Mouse (Mus musculus) heart, adult 2 months (tissue): ENCODE results near the gene Pvr. TPM values are rescaled to one million over a fixed set of nuclear protein-coding genes. Genes with fewer than 3 reads are reported as not detected.

Source experiments
- DNase-seq, 2 experiments: peaks; one replicate each; pipeline ENCODE4 v3.0.0; 2021
- H3K27ac ChIP-seq: fragments of 200-600 bp; 2 replicates; pipeline ENCODE4 v1.8.1; 2022
- H3K27me3 ChIP-seq: fragments of 200-500 bp; 2 replicates; pipeline ENCODE4 v1.6.1; 2012; ENCODE audit warnings: mild to moderate bottlenecking, low read length, inconsistent platforms, mixed read lengths; ENCODE audit not compliant: control insufficient read depth, insufficient read depth
- H3K36me3 ChIP-seq: fragments of 200-500 bp; 2 replicates; pipeline ENCODE4 v1.6.1; 2012; ENCODE audit warnings: low read length, inconsistent platforms; ENCODE audit not compliant: control insufficient read depth, insufficient read depth
- H3K4me1 ChIP-seq: fragments of 200-500 bp; 2 replicates; pipeline ENCODE4 v1.6.1; 2011; ENCODE audit warnings: low read length; ENCODE audit not compliant: control insufficient read depth, insufficient read depth
- H3K4me3 ChIP-seq: fragments of 200-600 bp; 2 replicates; pipeline ENCODE4 v1.8.1; 2022
- H3K79me2 ChIP-seq: fragments of 200-500 bp; replicated peaks from 2 replicates; pipeline ENCODE4 v1.6.1; 2012; ENCODE audit warnings: mild to moderate bottlenecking, inconsistent platforms, low read length, moderate library complexity, mixed read lengths; ENCODE audit not compliant: control insufficient read depth, insufficient read depth
- H3K9ac ChIP-seq: fragments of 200-500 bp; 2 replicates; pipeline ENCODE4 v1.6.1; 2012; ENCODE audit warnings: low read depth, mild to moderate bottlenecking, control low read depth, inconsistent platforms, low read length, mixed read lengths
- CTCF ChIP-seq: fragments of 200-600 bp; IDR thresholded peaks from 2 replicates; pipeline ENCODE4 v1.8.1; 2022; ENCODE audit warnings: antibody characterized with exemption, mild to moderate bottlenecking, moderate library complexity
- EP300 ChIP-seq: fragments of 200-500 bp; IDR thresholded peaks from 2 replicates; pipeline ENCODE4 v1.6.1; 2011; ENCODE audit warnings: low read depth, low read length, control low read depth; ENCODE audit not compliant: insufficient read depth
- POLR2A ChIP-seq: fragments of 200-500 bp; IDR thresholded peaks from 2 replicates; pipeline ENCODE4 v1.6.1; 2011; ENCODE audit warnings: mild to moderate bottlenecking, low read depth, low read length, control low read depth; ENCODE audit not compliant: insufficient read depth
- WGBS: fragments of 180-500 bp; shearing (Covaris S2); methylation state at CpG from one replicate; pipeline ENCODE4 v1.1.7; 2018; 5-methylcytosine and 5-hydroxymethylcytosine counted together
- intact Hi-C: fragments of 180-260 bp; cut with DNase I; formaldehyde crosslinking; loops from one replicate; pipeline ENCODE4 v1.15.1; 2025
- polyA plus RNA-seq: library from polyadenylated mRNA; depleted of rRNA; stranded (reverse); fragments of >200 nt; gene quantifications from 2 replicates; pipeline ENCODE4 v1.2.3, GENCODE M21; 2012
- total RNA-seq, 2 experiments: library from RNA; stranded (reverse); gene quantifications; 2 replicates each; pipeline ENCODE4 v1.2.3; 2021

The Pvr gene
- total and polyA plus RNA-seq, 3 experiments, result 18.1 to 24.5 (median 20.1) TPM

GRCm38 (mm10) chr7:19875948-19876682, 44.8 kb downstream of the Pvr start:
- no peak overlapping the region for H3K9ac ChIP-seq
- TF ChIP-seq CTCF, result peak; percentile 78
- no peak for TF ChIP-seq POLR2A
- no peak for TF ChIP-seq EP300
- H3K79me2 ChIP-seq, result no peaks in the 10 kb centered on the region
- peaks cover 4% of the 10 kb centered on the region for H3K4me1 ChIP-seq
- WGBS, result 27% methylated on average over 13 of the region's 13 CpGs
- no peaks in the 10 kb centered on the region for H3K36me3 ChIP-seq
- no peak overlapping the region for H3K4me3 ChIP-seq
- H3K27ac ChIP-seq, result no peak overlapping the region
- no peaks in the 10 kb centered on the region for H3K27me3 ChIP-seq
- DNase-seq, result peak in 1 of 2 experiments; percentile 28
- intact Hi-C loops, result loop anchor here (1.0 to 2.0 kb wide), 2 partner anchors 35 to 80 kb away; no protein-coding TSS in a partner anchor

- Histone ChIP-seq H3K9ac (no peak overlapping the region), H3K27me3 (no peaks in the 10 kb centered on the region), H3K36me3 (no peaks in the 10 kb centered on the region), H3K4me1 (peaks cover 10% of the 10 kb centered on the region), H3K79me2 (no peaks in the 10 kb centered on the region), H3K27ac (peak overlapping the region; percentile 78), H3K4me3 (no peak overlapping the region)
- TF ChIP-seq POLR2A (no peak), EP300 (peak; percentile 79; the same call in 1 of the 2 replicates), CTCF (peak; percentile 86)
- WGBS, result 32% methylated on average over 5 of the region's 5 CpGs
- intact Hi-C loops, result loop anchor here (1.0 to 5.0 kb wide), 3 partner anchors 23 to 120 kb away; partner anchors contain the start of gene Nectin2
- peak; percentile 54 to 71 for DNase-seq
Measured at GRCm38 (mm10) chr7:19871943-19872601, 48.9 kb downstream of the Pvr start.

- Histone ChIP-seq H3K36me3 (no peaks in the 10 kb centered on the region), H3K4me1 (peaks cover 17% of the 10 kb centered on the region), H3K4me3 (no peak overlapping the region), H3K27me3 (no peaks in the 10 kb centered on the region), H3K79me2 (no peaks in the 10 kb centered on the region), H3K9ac (no peak overlapping the region), H3K27ac (peak overlapping the region; percentile 78)
- intact Hi-C loops, result loop anchor here (1.0 to 5.0 kb wide), 2 partner anchors 22 to 119 kb away; partner anchors contain the start of gene Nectin2
- TF ChIP-seq EP300, result no peak
- TF ChIP-seq POLR2A, result no peak
- TF ChIP-seq CTCF, result no peak
- WGBS, result 33% methylated on average over 10 of the region's 10 CpGs
- peak; percentile 52 to 69 for DNase-seq
Measured at GRCm38 (mm10) chr7:19871137-19871621, 49.8 kb downstream of the Pvr start.

GRCm38 (mm10) chr7:19867751-19868399, 53.1 kb downstream of the Pvr start:
- Histone ChIP-seq H3K4me1 (peaks cover 29% of the 10 kb centered on the region), H3K36me3 (no peaks in the 10 kb centered on the region), H3K9ac (no peak overlapping the region), H3K4me3 (no peak overlapping the region), H3K27ac (peak overlapping the region; percentile 38; the same call in 1 of the 2 replicates), H3K79me2 (no peaks in the 10 kb centered on the region), H3K27me3 (no peaks in the 10 kb centered on the region)
- no peak for TF ChIP-seq CTCF
- no peak for TF ChIP-seq EP300
- TF ChIP-seq POLR2A, result no peak
- WGBS, result 65% methylated on average over 16 of the region's 16 CpGs
- no peak for DNase-seq
- intact Hi-C loops, result no loop called here

- Histone ChIP-seq H3K79me2 (no peaks in the 10 kb centered on the region), H3K36me3 (no peaks in the 10 kb centered on the region), H3K4me3 (no peak overlapping the region), H3K27ac (peak overlapping the region; percentile 82), H3K9ac (no peak overlapping the region), H3K4me1 (peaks cover 27% of the 10 kb centered on the region), H3K27me3 (no peaks in the 10 kb centered on the region)
- intact Hi-C loops, result no loop called here
- DNase-seq, result peak in 1 of 2 experiments; percentile 65
- WGBS, result 25% methylated on average over 6 of the region's 6 CpGs
- no peak for TF ChIP-seq CTCF
- peak; percentile 77; the same call in 1 of the 2 replicates for TF ChIP-seq EP300
Measured at GRCm38 (mm10) chr7:19866490-19866889, 54.5 kb downstream of the Pvr start.
